Mouse (Mus musculus) forebrain, embryonic 11.5 days (tissue): ENCODE data around the gene Grin1. TPM values are rescaled to one million over a fixed set of nuclear protein-coding genes. Genes with fewer than 3 reads are reported as not detected.

Experiments
- ATAC-seq: fragments of 200-750 bp; cut with Nextera tagmentation; replicated peaks from 2 replicates; pipeline ENCODE4 v1.8.0; 2017; ENCODE audit warnings: moderate TSS enrichment; ENCODE audit not compliant: low FRiP score
- DNase-seq: peaks from one replicate; pipeline ENCODE4 v3.0.0-alpha.2; 2017; ENCODE audit warnings: low spot score
- H3K27ac ChIP-seq: fragments of 300-500 bp; sonication (generic); 2 replicates; pipeline ENCODE4 v1.5.1; 2014; ENCODE audit warnings: low read depth, low read length
- H3K27me3 ChIP-seq: fragments of 300-500 bp; sonication (generic); 2 replicates; pipeline ENCODE4 v1.6.1; 2014; ENCODE audit warnings: mild to moderate bottlenecking, low read length, mixed read lengths; ENCODE audit not compliant: control insufficient read depth, insufficient read depth
- H3K36me3 ChIP-seq: fragments of 300-500 bp; sonication (generic); 2 replicates; pipeline ENCODE4 v1.6.1; 2014; ENCODE audit warnings: mild to moderate bottlenecking, low read length, moderate library complexity, mixed read lengths; ENCODE audit not compliant: control insufficient read depth, insufficient read depth
- H3K4me1 ChIP-seq: fragments of 300-500 bp; sonication (generic); replicated peaks from 2 replicates; pipeline ENCODE4 v1.6.1; 2014; ENCODE audit warnings: low read length, mixed read lengths; ENCODE audit not compliant: control insufficient read depth, insufficient read depth
- H3K4me2 ChIP-seq: fragments of 300-500 bp; sonication (generic); 2 replicates; pipeline ENCODE4 v1.6.1; 2014; ENCODE audit warnings: low read depth, mild to moderate bottlenecking, low read length, moderate library complexity, mixed read lengths; ENCODE audit not compliant: severe bottlenecking
- H3K4me3 ChIP-seq: fragments of 300-500 bp; sonication (generic); 2 replicates; pipeline ENCODE4 v1.5.1; 2014; ENCODE audit warnings: low read depth, low read length
- H3K9ac ChIP-seq: fragments of 300-500 bp; sonication (generic); 2 replicates; pipeline ENCODE4 v1.6.1; 2014; ENCODE audit warnings: low read length
- H3K9me3 ChIP-seq: fragments of 300-500 bp; sonication (generic); 2 replicates; pipeline ENCODE4 v1.6.1; 2016; ENCODE audit warnings: low read length, mixed read lengths; ENCODE audit not compliant: control insufficient read depth
- WGBS: fragments of 180-500 bp; shearing (Covaris S2); extraction: QIAGEN DNeasy Blood & Tissue Kit; methylation state at CpG from one replicate; pipeline ENCODE4 v1.1.7; 2014; 5-methylcytosine and 5-hydroxymethylcytosine counted together
- polyA plus RNA-seq: library from polyadenylated mRNA; unstranded; fragments of >200 nt; fragmentation: Nextera tagmentation; extraction: Ambion mirVana; gene quantifications from 2 replicates; pipeline ENCODE4 v1.2.1, GENCODE M21; 2014

Grin1 gene
- 1.7 and 2.1 TPM in 2 replicates for polyA plus RNA-seq

- peak within 1 kb of the TSS; percentile 28 for H3K4me3 ChIP-seq
- peak within 1 kb of the TSS; percentile 57 for H3K4me2 ChIP-seq
- DNase-seq (peak; percentile 90), ATAC-seq (0 out of 2 replicates have a peak, but pooled peaks have one; percentile 44)
- H3K36me3 ChIP-seq = no peaks in the 10 kb centered on the region
- H3K9me3 ChIP-seq = no peaks in the 10 kb centered on the region
- H3K27me3 ChIP-seq = peaks cover 23% of the 10 kb centered on the region
- no peak within 1 kb of the TSS for H3K27ac ChIP-seq
- H3K9ac ChIP-seq = peak within 1 kb of the TSS; percentile 24; the same call in 1 of the 2 replicates
- 10% methylated on average over 58 of the region's 58 CpGs for WGBS
- H3K4me1 ChIP-seq = peaks cover 3% of the 10 kb centered on the region; the same call in 1 of the 2 replicates
These were observed at the start of gene Grin1 for GRCm38 (mm10) chr2:25318971-25319773. TSS of gene Grin1 (minus strand) at chr2:25319187.

GRCm38 (mm10) chr2:25365091-25365761 is 46.2 kb upstream of the Grin1 start, which contains the start of gene Uap1l1:
TSS of gene Uap1l1 (minus strand) at chr2:25365682.
- peak; percentile 52 for ATAC-seq
- H3K27ac ChIP-seq = no peak within 1 kb of the TSS

GRCm38 (mm10) chr2:25364761-25365090 is 45.7 kb upstream of the Grin1 start:
- H3K27me3 ChIP-seq = peaks cover 18% of the 10 kb centered on the region
- H3K9me3 ChIP-seq = no peaks in the 10 kb centered on the region
- no peak for DNase-seq
- H3K4me1 ChIP-seq = 0 out of 2 replicates have a peak, but pooled peaks cover 5% of the 10 kb centered on the region
- H3K4me3 ChIP-seq = peak overlapping the region; percentile 46
- WGBS = 26% methylated on average over 9 of the region's 9 CpGs
- no peaks in the 10 kb centered on the region for H3K36me3 ChIP-seq
- ATAC-seq = peak; percentile 58; the same call in 1 of the 2 replicates
- peak overlapping the region; percentile 97 for H3K4me2 ChIP-seq
- no peak overlapping the region for H3K27ac ChIP-seq
- peak overlapping the region; percentile 57; the same call in 1 of the 2 replicates for H3K9ac ChIP-seq

More at GRCm38 (mm10) chr2:25365091-25365761, 46.2 kb upstream of the Grin1 start, which contains the start of gene Uap1l1:
- WGBS = under 1% methylated on average over 49 of the region's 54 CpGs
- no peaks in the 10 kb centered on the region for H3K9me3 ChIP-seq
- peak within 1 kb of the TSS; percentile 97 for H3K4me2 ChIP-seq
- peak within 1 kb of the TSS; percentile 57 for H3K9ac ChIP-seq
- peak; percentile 69 for DNase-seq
- H3K36me3 ChIP-seq = no peaks in the 10 kb centered on the region
- H3K27me3 ChIP-seq = peaks cover 18% of the 10 kb centered on the region
- H3K4me3 ChIP-seq = peak within 1 kb of the TSS; percentile 46
- 0 out of 2 replicates have a peak, but pooled peaks cover 5% of the 10 kb centered on the region for H3K4me1 ChIP-seq

- no peak for ATAC-seq
- Histone ChIP-seq H3K27ac (no peak overlapping the region), H3K9me3 (no peaks in the 10 kb centered on the region), H3K4me2 (no peak overlapping the region), H3K27me3 (peaks cover 18% of the 10 kb centered on the region), H3K4me3 (no peak overlapping the region), H3K9ac (no peak overlapping the region), H3K4me1 (0 out of 2 replicates have a peak, but pooled peaks cover 5% of the 10 kb centered on the region), H3K36me3 (no peaks in the 10 kb centered on the region)
- WGBS = 81% methylated on average over 4 of the region's 4 CpGs
- no peak for DNase-seq
These were observed 45.3 kb upstream of the Grin1 start for GRCm38 (mm10) chr2:25364313-25364712.

GRCm38 (mm10) chr2:25363478-25364178 is 44.6 kb upstream of the Grin1 start:
- H3K9ac ChIP-seq = no peak overlapping the region
- no peak overlapping the region for H3K4me3 ChIP-seq
- H3K4me1 ChIP-seq = 0 out of 2 replicates have a peak, but pooled peaks cover 5% of the 10 kb centered on the region
- WGBS = 71% methylated on average over 13 of the region's 13 CpGs
- no peak for DNase-seq
- H3K9me3 ChIP-seq = no peaks in the 10 kb centered on the region
- no peaks in the 10 kb centered on the region for H3K36me3 ChIP-seq
- ATAC-seq = no peak
- H3K27ac ChIP-seq = no peak overlapping the region
- H3K27me3 ChIP-seq = peaks cover 18% of the 10 kb centered on the region
- no peak overlapping the region for H3K4me2 ChIP-seq

GRCm38 (mm10) chr2:25359848-25360247 is 40.9 kb upstream of the Grin1 start:
- peaks cover 11% of the 10 kb centered on the region for H3K4me1 ChIP-seq
- H3K36me3 ChIP-seq = no peaks in the 10 kb centered on the region
- no peak overlapping the region for H3K27ac ChIP-seq
- H3K9me3 ChIP-seq = no peaks in the 10 kb centered on the region
- DNase-seq (no peak), ATAC-seq (no peak)
- 85% methylated on average over 4 of the region's 4 CpGs for WGBS
- H3K27me3 ChIP-seq = peaks cover 10% of the 10 kb centered on the region
- H3K4me3 ChIP-seq = no peak overlapping the region
- H3K9ac ChIP-seq = no peak overlapping the region
- H3K4me2 ChIP-seq = no peak overlapping the region

GRCm38 (mm10) chr2:25356208-25357079 is 37.5 kb upstream of the Grin1 start, which contains the start of gene Dpp7:
TSS of gene Dpp7 (minus strand) at chr2:25356359.
- peak; percentile 78 for ATAC-seq
- no peak within 1 kb of the TSS for H3K27ac ChIP-seq

More at GRCm38 (mm10) chr2:25356208-25357079, 37.5 kb upstream of the Grin1 start, which contains the start of gene Dpp7:
- peak; percentile 91 for DNase-seq
- Histone ChIP-seq H3K4me2 (peak within 1 kb of the TSS; percentile 73), H3K9ac (peak within 1 kb of the TSS; percentile 74), H3K36me3 (no peaks in the 10 kb centered on the region; the same call in none of the 2 replicates), H3K27me3 (no peaks in the 10 kb centered on the region), H3K4me1 (peaks cover 10% of the 10 kb centered on the region), H3K9me3 (no peaks in the 10 kb centered on the region), H3K4me3 (peak within 1 kb of the TSS; percentile 48)
- 8% methylated on average over 13 of the region's 13 CpGs for WGBS
